Mouse (Mus musculus) embryonic fibroblast, embryonic 13.5 days (primary cell): ENCODE data around the gene Dnah7c.

ENCODE experiments used
- CTCF ChIP-seq: IDR thresholded peaks from 2 replicates; pipeline ENCODE4 v1.5.1; 2011; ENCODE audit warnings: mild to moderate bottlenecking, control low read depth, low read length, moderate library complexity, borderline replicate concordance; ENCODE audit not compliant: insufficient read depth
- POLR2A ChIP-seq: IDR thresholded peaks from 2 replicates; pipeline ENCODE4 v1.6.1; 2011; ENCODE audit warnings: low read depth, mild to moderate bottlenecking, control low read depth, low read length, moderate library complexity

GRCm38 (mm10) chr1:46805074-46805473, 379.7 kb downstream of the Dnah7c start:
- TF ChIP-seq CTCF = no peak
- no peak for TF ChIP-seq POLR2A
